Mouse (Mus musculus): ENCODE measurements around the gene Ssh3. TPM values are rescaled to one million over a fixed set of nuclear protein-coding genes. Genes with fewer than 3 reads are reported as not detected.

Gene Ssh3
- polyA plus RNA-seq, 1 experiment from 2014 or later, result 15.7 TPM

GRCm38 (mm10) chr19:4232186-4232572 lies 36.8 kb downstream of the Ssh3 start:
- Histone ChIP-seq H3K9ac (peak overlapping the region; percentile 73), H3K27ac (peak overlapping the region; percentile 56), H3K36me3 (no peaks in the 10 kb centered on the region), H3K4me3 (peak overlapping the region; percentile 56), H3K9me3 (no peaks in the 10 kb centered on the region), H3K4me2 (replicated peaks) (peak overlapping the region; percentile 88), H3K27me3 (peaks cover 12% of the 10 kb centered on the region; the same call in 1 of the 2 replicates), H3K4me1 (peaks cover 20% of the 10 kb centered on the region)
- ATAC-seq (ENCODE audit: low FRiP score, low read depth), result no peak
- 64% methylated on average over 2 of the region's 2 CpGs for WGBS

DNA sequence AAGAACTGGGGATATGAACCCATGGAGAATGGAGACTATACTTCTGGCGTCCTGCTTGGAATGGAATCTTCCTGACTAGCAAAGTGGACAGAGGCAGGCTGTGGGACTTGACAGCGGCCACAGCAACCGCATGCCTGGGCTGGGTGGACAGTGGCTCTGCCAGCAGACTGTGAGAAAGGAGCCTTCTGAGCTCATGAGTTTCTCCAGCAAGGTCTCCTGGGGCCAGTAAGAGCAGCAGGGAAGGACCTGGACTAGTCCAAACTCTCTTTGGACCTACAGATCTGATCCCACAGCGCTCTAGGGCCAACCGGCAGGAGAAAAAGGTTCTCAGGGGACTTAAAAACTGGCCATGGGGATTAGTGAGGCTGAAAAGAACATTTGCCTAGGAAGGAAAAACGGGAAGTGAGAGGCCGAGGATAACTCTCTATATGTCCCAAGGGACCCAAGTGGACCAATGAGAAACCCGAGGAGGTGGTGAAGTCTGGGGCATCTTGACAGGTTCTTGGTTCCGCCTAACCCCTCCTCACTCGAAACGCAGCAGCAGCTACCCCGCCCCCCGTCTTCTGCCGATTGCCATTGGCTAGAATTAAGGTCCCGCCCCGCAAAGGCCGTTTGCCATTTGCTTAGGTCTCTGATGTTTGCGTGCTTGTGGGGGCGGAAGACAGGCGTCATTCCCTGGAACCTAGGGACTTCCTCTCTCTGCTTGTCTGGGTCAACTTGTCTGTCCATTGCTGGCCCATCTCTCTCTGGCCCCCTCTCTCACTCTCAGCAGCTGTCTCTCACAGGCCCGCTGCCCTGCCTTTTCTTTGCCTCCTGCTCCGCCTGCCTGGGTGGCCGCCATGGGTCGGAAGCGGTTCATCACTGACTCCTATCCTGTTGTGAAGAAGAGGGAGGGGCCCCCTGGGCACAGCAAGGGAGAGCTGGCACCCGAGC lies 37.5 kb downstream of the Ssh3 start, which contains the start of gene Pold4:
Gene Pold4 (plus strand): TSS at position 647 of the 933 bp plus-strand sequence.
- Histone ChIP-seq H3K9me3 (no peaks in the 10 kb centered on the region), H3K4me2 (replicated peaks) (peak within 1 kb of the TSS; percentile 88), H3K36me3 (no peaks in the 10 kb centered on the region), H3K4me1 (peaks cover 18% of the 10 kb centered on the region), H3K9ac (peak within 1 kb of the TSS; percentile 73), H3K27ac (peak within 1 kb of the TSS; percentile 56), H3K27me3 (peaks cover 12% of the 10 kb centered on the region; the same call in 1 of the 2 replicates), H3K4me3 (peak within 1 kb of the TSS; percentile 56)
- ATAC-seq (ENCODE audit: low FRiP score, low read depth), result peak; percentile 90
- WGBS, result 11% methylated on average over 26 of the region's 26 CpGs

- H3K9ac ChIP-seq, result no peak overlapping the region
- 79% methylated on average over 8 of the region's 8 CpGs for WGBS
- H3K4me1 ChIP-seq, result peaks cover 14% of the 10 kb centered on the region
- no peak overlapping the region for H3K4me3 ChIP-seq
- no peak overlapping the region for H3K4me2 ChIP-seq (replicated peaks)
- peaks cover 12% of the 10 kb centered on the region; the same call in 1 of the 2 replicates for H3K27me3 ChIP-seq
- no peaks in the 10 kb centered on the region for H3K36me3 ChIP-seq
- H3K9me3 ChIP-seq, result no peaks in the 10 kb centered on the region
- no peak overlapping the region for H3K27ac ChIP-seq
- ATAC-seq (ENCODE audit: low FRiP score, low read depth), result no peak
These were observed 38.6 kb downstream of the Ssh3 start for GRCm38 (mm10) chr19:4230415-4230814.

DNA sequence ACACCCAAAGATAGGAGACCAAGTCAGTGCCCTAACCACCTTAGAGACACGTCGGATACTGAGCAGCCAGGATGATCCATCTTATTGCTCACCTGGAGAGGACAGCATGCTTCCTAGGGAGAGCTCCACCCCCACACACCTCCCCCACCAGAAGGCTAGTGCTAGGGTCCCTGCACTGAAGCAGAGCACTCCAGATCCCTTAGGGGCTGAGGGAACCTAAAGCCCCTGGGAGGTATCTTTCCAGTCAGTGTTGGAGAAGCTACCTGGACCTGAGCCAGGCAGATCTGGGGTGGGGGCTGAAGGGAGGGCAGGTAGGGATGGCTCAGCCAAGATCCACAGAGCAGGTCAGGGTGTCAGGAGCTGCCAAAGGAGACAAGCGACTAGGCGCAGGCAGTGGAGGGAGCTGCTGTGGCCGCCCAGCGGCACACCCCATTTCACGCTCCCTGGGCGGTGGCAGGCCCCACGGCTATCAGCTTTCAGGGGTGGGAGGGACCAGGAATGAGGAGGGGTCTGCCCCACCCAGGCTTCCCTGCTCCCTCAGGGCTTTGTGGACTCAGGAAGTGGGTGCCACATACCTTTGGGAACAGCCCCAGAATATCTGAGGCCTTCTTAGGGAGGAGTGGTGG lies 39.4 kb downstream of the Ssh3 start:
- no peak for ATAC-seq (ENCODE audit: low FRiP score, low read depth)
- no peak overlapping the region for H3K9ac ChIP-seq
- 35% methylated on average over 9 of the region's 9 CpGs for WGBS

DNA sequence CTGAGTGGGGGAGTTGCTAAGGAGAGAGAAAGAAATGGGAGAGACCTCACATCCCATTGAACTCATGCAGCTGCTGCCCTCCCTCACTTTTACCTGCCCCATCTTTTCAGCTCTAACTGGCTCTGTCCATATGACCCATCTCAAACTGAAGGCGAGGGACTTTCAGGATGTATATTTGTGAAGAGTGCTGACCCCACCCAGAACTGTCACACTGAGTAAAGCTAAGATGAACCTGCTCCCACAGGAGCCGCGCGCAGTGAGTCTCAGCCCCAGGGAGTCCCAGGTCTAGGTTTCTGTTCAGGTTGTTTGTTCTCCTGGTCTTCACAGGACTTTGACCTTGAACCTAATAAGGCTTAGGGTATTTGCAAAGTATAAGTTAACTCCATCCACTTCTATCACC lies 40.1 kb downstream of the Ssh3 start:
- WGBS, result 77% methylated on average over 4 of the region's 4 CpGs

More for the DNA sequence above, 39.4 kb downstream of the Ssh3 start:
- Histone ChIP-seq H3K4me1 (peaks cover 14% of the 10 kb centered on the region), H3K4me2 (replicated peaks) (no peak overlapping the region), H3K36me3 (no peaks in the 10 kb centered on the region), H3K4me3 (no peak overlapping the region), H3K27me3 (peaks cover 12% of the 10 kb centered on the region; the same call in 1 of the 2 replicates), H3K9me3 (no peaks in the 10 kb centered on the region), H3K27ac (no peak overlapping the region)

DNA sequence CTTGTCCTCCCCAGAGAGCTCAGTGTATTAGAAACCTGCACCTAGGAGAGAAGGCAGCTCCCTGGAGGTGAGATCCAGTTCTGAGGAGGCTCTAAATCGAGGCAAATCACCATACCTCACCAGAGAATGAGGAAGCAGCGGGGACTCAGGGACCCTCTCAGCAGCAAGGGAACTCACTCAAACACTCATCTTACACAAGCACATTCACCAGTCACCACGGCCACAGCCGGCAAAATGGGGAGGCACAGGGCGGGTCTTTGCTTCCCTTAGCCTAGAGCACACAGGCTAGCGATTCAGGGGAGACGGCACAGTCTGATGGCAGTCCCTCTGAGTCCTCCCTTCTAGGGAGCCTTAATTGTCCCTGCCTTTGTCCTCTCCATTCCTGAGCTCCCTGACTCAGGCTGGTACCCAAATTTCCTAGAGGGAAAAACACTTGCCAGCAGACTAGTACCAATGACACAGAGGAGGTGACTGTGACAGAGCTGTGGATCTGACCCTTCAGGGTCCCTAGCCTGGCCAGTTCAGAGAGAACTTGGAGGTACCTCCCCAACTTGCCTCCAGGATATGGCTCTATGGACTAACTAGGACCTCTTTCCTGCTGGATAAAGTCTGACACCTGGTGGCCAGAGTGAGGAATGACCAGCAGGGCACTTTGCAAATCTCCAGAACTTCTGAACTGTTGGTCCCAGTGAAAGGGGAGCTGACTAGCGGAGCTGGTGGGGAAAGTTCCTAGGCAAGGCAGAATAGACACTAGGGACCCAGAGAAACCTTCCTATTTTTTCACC lies 40.9 kb downstream of the Ssh3 start:
- H3K4me2 ChIP-seq (replicated peaks), result no peak overlapping the region
- H3K4me1 ChIP-seq, result peaks cover 14% of the 10 kb centered on the region
- no peaks in the 10 kb centered on the region for H3K9me3 ChIP-seq
- 18% methylated on average over 8 of the region's 8 CpGs for WGBS
- peaks cover 7% of the 10 kb centered on the region for H3K36me3 ChIP-seq
- no peak overlapping the region for H3K9ac ChIP-seq
- no peak; the same call in 1 of the 2 replicates for ATAC-seq (ENCODE audit: low FRiP score, low read depth)
- no peak overlapping the region for H3K4me3 ChIP-seq
- no peak overlapping the region; the same call in 1 of the 2 replicates for H3K27ac ChIP-seq
- peaks cover 12% of the 10 kb centered on the region; the same call in 1 of the 2 replicates for H3K27me3 ChIP-seq

More for the DNA sequence above, 40.1 kb downstream of the Ssh3 start:
- H3K27me3 ChIP-seq, result peaks cover 12% of the 10 kb centered on the region; the same call in 1 of the 2 replicates
- H3K27ac ChIP-seq, result no peak overlapping the region
- ATAC-seq (ENCODE audit: low FRiP score, low read depth), result no peak
- H3K9me3 ChIP-seq, result no peaks in the 10 kb centered on the region
- no peak overlapping the region for H3K4me2 ChIP-seq (replicated peaks)
- peaks cover 14% of the 10 kb centered on the region for H3K4me1 ChIP-seq
- no peak overlapping the region for H3K9ac ChIP-seq
- no peaks in the 10 kb centered on the region for H3K36me3 ChIP-seq
- no peak overlapping the region for H3K4me3 ChIP-seq

GRCm38 (mm10) chr19:4227446-4227845 lies 41.5 kb downstream of the Ssh3 start:
- ATAC-seq (ENCODE audit: low FRiP score, low read depth), result no peak
- Histone ChIP-seq H3K36me3 (peaks cover 13% of the 10 kb centered on the region), H3K4me3 (no peak overlapping the region), H3K9ac (no peak overlapping the region), H3K4me2 (replicated peaks) (no peak overlapping the region), H3K4me1 (peaks cover 11% of the 10 kb centered on the region), H3K27me3 (peaks cover 12% of the 10 kb centered on the region; the same call in 1 of the 2 replicates), H3K27ac (no peak overlapping the region), H3K9me3 (no peaks in the 10 kb centered on the region)
- 73% methylated on average over 5 of the region's 5 CpGs for WGBS

DNA sequence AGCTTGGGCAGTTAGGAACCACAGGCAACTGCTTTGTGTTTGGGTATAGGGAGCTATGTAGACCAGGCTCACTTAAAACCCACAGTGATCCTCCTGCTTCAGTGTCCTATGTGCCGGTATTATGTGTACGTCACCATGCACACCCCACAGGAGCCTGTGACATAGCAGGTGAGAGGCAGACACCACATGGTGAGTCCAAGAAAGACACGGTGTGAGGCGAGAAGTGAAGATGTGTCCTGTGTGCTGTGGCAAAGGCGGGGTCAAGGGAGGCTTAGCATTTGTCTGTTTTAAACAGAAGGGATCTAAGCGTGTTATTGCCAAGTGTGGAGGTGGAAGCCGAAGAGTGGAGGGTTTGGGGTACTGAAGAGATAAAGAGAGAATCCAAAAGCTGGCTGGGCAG lies 42.2 kb downstream of the Ssh3 start:
- Histone ChIP-seq H3K9ac (no peak overlapping the region), H3K4me2 (replicated peaks) (no peak overlapping the region), H3K36me3 (peaks cover 20% of the 10 kb centered on the region), H3K9me3 (no peaks in the 10 kb centered on the region), H3K4me1 (peaks cover 6% of the 10 kb centered on the region), H3K27me3 (peaks cover 12% of the 10 kb centered on the region; the same call in 1 of the 2 replicates), H3K27ac (no peak overlapping the region), H3K4me3 (no peak overlapping the region)
- WGBS, result 89% methylated on average over 7 of the region's 7 CpGs
- no peak for ATAC-seq (ENCODE audit: low FRiP score, low read depth)

- WGBS, result 78% methylated on average over 11 of the region's 11 CpGs
- Histone ChIP-seq H3K9ac (no peak overlapping the region), H3K27ac (no peak overlapping the region), H3K9me3 (no peaks in the 10 kb centered on the region), H3K4me1 (peaks cover 39% of the 10 kb centered on the region), H3K27me3 (no peaks in the 10 kb centered on the region), H3K36me3 (peaks cover 35% of the 10 kb centered on the region), H3K4me3 (no peak overlapping the region), H3K4me2 (replicated peaks) (no peak overlapping the region)
- ATAC-seq (ENCODE audit: low FRiP score, low read depth), result no peak
These were observed 46.8 kb downstream of the Ssh3 start for GRCm38 (mm10) chr19:4222165-4222564.

GRCm38 (mm10) chr19:4220957-4221743 lies 47.8 kb downstream of the Ssh3 start:
- Histone ChIP-seq H3K27ac (no peak overlapping the region), H3K9ac (peak overlapping the region; percentile 31; the same call in 1 of the 2 replicates), H3K27me3 (no peaks in the 10 kb centered on the region), H3K9me3 (no peaks in the 10 kb centered on the region), H3K4me3 (no peak overlapping the region), H3K4me2 (replicated peaks) (no peak overlapping the region), H3K36me3 (peaks cover 35% of the 10 kb centered on the region), H3K4me1 (peaks cover 49% of the 10 kb centered on the region)
- ATAC-seq (ENCODE audit: low FRiP score, low read depth), result no peak
- WGBS, result 32% methylated on average over 14 of the region's 14 CpGs

GRCm38 (mm10) chr19:4220416-4220815 lies 48.6 kb downstream of the Ssh3 start:
- 50% methylated on average over 4 of the region's 4 CpGs for WGBS
- Histone ChIP-seq H3K4me3 (no peak overlapping the region), H3K36me3 (peaks cover 35% of the 10 kb centered on the region), H3K27ac (no peak overlapping the region), H3K9ac (peak overlapping the region; percentile 25; the same call in 1 of the 2 replicates), H3K4me2 (replicated peaks) (no peak overlapping the region), H3K4me1 (peaks cover 56% of the 10 kb centered on the region), H3K27me3 (no peaks in the 10 kb centered on the region), H3K9me3 (no peaks in the 10 kb centered on the region)
- no peak for ATAC-seq (ENCODE audit: low FRiP score, low read depth)

All from limb, embryonic 13.5 days (tissue).